Mouse (Mus musculus): ENCODE data around the gene Srrt.

The Srrt gene

DNA sequence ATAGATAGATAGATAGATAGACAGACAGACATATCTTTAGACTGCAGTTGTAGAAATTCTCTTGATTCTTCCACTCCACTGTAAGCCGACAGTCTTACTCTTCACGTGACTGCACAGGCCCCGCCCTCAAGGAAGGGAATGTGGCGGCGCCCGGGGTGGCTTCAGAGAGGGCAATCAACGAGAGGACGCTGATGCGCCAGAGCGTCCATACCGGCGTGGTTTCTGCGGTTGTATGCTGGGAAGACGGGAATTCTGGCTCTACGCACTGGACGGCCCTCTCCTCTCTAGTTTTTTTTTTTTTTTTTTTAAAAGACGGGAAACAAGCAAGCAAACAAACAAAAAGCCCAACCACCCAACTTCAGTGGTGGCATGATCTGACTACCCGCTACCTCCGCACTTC, 30.8 kb upstream of the Srrt start:
- peak; percentile 80 for DNase-seq (ENCODE audit: low read depth, low spot score)

DNA sequence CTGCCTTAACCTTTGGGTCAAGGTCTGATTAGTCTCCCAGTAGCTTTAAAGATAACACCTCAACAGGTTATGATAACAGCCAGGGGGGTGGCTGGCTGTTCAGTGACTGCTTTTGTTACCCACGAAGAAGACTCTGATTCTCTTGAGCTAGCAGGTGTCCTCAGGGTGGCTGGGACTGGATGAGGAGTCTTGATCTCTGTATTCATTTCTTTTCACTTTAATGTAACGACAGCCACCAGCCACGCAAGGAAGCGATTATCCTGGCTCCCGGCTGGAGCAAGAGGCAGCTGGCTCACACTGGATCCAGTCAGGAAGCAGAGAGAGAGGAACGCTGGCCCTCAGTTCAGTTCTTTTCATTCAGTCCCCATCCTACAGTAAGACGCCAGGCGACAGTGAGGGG, 29.7 kb upstream of the Srrt start:
- DNase-seq (ENCODE audit: low read depth, low spot score), result no peak

DNA sequence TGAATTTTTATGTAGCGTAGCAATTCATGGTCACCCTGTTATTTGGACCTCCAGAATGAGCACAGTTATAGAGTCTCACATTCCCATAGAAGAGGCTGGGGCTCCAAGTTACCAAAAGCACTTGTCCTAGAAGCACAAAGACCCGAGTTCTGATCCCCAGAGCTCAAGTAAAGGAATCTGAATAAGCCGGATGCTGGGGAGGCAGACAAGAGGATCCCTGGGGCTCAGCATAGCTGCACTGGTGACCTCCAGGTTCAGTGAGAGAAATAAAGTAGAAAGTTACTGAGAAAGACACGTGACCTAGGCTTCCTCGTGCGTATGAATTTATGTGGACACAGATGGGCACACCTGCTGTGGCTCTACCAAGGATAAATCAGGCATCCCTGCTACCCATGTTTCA, 27.6 kb upstream of the Srrt start:
- no peak for DNase-seq (ENCODE audit: low read depth, low spot score)

DNA sequence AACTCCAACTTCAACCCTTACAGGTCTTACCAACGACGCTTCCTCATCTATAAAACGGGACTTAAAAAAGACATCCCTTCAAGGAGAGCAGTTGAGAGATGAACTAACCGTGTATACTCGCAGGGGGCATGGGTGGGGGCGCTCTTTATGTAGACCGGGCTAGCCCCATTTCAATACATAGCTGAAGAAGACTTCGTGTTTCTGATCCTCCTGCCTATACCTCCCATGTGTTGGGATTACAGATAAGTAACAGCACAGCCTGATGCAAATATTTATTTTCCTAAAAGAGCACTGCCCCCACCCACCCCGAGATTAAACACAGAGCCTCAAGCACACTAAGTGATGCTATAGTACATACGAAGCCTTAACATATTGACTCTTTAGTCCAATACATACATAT, 26.8 kb upstream of the Srrt start:
- no peak for DNase-seq (ENCODE audit: low read depth, low spot score)

DNA sequence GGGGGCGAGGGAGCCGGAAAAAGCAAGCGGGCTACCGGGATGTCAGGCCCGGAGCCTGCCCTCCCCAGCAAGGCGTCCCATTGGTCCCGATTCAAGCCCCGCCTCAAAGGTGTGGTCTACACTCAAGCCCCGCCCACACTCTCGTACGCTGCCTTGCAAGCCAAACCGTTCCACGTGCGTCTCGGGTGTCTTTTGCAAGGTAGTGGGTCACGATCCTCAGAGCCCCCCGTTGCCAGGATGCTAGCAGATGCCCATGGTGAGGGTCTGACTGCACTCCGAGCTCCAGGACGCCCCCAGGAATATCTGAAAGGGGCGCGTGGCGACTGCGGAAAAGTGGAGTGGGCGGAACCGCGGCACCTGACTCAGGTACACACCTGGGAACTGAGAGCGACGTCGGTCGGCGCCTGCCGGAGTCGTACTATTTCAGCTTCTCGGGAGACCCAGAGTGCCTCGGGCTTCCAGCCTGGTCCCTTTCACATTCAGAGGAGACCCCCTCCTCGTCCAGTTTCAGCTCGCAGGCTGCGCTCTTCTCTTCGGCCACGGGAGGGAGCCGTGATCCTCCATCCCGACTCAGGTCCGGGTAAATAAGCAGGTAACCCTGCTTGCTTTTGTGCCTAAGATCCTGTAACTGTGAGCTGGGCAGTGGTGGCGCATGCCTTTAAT, 26.2 kb upstream of the Srrt start, which contains the start of gene Slc12a9:
Slc12a9 (minus strand) TSS at position 86 of the 663 bp plus-strand sequence.
- peak; percentile 91 for DNase-seq (ENCODE audit: low read depth, low spot score)

DNA sequence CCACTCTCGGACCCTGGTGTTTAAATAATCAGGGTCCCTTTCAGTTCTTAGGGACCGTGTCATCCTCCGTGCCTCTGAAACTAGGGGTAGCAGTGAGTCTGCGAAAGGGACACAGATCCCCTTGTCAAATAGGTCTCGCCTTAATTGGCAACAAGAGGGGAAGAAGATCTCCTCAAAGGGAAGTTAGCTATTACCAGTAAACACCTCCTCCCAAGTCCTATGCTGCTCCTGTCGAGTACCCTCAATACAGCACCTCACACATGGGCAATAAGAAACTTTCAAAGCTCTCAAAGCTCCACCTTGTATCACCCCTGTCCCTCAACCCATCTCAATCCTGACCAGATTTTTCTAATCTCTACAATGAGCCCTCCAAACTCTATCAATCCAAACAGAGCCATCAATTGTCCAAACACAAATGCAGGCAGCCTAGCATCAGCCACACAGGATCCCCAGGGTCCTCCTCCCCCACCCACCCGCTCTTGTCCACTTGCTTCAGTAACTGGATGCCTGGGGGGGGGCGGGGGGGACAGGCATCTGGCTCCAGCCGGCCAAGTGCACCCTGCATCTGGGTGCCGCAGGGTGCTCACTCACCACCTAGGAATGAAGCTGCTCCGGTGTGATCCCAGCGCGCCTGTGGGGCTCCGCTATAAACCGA, 25.5 kb upstream of the Srrt start:
- DNase-seq (ENCODE audit: low read depth, low spot score), result no peak

DNA sequence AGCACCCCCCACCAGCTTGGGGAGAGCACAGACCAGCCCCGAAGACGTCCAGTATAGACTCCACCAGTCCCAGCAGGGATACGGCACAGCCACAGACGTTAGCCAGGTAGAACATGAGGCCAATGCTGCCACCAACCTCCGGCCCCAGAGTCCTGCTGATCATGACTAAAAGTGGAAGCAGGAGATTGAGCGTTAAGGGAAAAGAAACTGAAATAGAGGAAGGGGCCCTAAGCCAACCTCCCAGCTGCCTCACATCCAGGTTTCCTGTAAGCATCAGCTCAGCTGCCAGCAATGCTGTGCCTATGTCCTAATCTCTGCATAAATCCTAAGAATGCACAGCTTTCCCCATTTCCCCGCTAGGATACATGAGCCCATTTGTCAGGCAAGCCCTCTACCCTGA, 23.4 kb upstream of the Srrt start:
- DNase-seq (ENCODE audit: low read depth, low spot score), result no peak

DNA sequence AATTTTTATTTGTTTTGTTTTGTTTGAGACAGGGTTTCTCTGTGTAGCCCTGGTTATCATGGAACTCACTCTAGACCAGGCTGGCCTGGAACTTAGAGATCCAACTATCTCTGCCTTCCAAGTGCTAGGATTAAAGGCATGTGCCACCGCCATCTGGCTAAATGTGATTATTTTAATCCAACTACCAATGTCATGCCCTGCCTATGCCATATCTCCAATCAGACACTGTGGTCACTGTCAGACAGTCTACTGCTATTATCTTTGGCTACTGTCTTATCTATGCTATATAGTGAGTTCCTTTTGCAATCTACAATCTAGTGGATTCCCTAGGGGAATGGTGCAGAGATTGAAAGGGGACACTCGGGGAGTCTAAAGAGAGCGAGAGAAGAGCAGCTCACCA, 13.5 kb upstream of the Srrt start:
- no peak for DNase-seq (ENCODE audit: low read depth, low spot score)

DNA sequence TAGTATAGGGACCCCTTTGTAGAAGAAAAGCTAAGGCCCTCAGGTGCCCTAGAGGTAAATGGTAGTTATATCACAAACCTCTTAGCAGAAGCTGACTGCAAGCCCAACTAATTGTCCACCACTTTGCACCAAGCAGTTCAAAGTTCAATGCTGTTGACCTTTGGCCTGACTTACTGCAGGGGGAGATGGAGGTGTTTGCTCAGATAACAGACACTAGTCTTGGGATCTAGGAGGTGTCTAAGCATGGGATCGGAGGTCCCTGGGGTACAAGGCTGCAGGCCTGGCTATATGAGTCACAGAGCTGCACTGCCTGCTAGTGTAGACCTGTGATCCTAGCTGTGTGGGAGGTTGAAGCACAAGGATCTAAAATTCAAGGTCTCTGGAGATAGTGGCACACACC, 11.1 kb upstream of the Srrt start:
- no peak for DNase-seq (ENCODE audit: low read depth, low spot score)

DNA sequence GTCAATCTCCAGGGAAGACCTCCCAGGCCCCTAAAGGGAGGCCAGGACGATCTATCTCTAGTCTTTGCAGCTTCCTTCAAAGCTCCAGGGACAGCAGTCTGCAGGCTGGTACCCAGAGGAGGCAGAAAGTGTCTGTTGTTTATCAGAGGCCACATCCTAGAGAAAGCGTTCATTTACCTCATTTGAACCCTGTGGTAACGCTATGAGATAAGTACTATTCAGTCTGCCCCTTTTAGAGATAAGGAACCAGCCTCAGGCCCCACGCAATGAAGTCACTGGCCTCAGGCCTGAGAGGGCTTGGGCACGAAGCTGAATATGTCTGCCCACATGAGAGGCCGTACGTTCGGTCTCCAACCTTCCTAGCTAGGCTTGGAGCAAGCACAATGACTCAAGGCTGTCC, 9.9 kb upstream of the Srrt start:
- no peak for DNase-seq (ENCODE audit: low read depth, low spot score)

DNA sequence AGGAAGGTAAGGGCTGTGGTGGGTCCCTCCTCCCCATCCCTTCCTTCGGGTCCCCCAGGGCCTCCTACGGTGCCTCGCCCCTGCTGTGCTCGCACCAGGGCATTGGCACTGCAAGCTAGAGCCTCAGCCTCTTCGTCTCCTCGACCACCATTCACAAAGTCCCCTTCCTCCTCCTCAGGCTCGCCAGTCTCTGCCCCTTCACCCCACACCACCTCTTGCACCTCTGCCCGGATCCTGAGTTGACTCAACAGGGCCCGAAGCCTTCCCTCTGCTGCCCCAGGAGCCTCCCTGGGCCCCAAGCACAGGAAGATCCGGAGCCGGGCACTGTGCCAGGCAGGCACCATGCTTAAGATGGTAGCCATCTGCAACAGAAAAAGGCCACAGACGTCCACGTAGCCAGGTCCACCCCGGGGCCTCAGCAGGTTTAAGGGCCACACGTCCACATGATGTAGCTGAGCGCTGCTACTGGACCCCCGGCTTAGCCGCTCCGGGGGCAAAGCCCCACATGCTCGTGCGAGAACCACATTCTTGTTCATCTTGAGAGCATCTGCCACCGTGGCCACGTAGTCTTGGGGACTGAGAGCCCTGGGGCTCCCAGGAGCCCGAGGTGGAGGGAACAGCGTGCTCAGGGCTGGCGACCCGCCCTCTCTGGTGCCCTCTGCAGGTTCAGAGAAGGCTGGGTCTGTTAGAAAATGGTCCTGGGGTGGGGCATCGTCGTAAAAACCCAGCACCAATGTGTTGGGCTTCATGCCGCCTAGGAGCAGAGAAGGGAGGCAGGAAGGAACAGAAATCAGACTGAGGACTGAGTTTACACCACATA, 7.8 kb upstream of the Srrt start:
- no peak for DNase-seq (ENCODE audit: low read depth, low spot score)

DNA sequence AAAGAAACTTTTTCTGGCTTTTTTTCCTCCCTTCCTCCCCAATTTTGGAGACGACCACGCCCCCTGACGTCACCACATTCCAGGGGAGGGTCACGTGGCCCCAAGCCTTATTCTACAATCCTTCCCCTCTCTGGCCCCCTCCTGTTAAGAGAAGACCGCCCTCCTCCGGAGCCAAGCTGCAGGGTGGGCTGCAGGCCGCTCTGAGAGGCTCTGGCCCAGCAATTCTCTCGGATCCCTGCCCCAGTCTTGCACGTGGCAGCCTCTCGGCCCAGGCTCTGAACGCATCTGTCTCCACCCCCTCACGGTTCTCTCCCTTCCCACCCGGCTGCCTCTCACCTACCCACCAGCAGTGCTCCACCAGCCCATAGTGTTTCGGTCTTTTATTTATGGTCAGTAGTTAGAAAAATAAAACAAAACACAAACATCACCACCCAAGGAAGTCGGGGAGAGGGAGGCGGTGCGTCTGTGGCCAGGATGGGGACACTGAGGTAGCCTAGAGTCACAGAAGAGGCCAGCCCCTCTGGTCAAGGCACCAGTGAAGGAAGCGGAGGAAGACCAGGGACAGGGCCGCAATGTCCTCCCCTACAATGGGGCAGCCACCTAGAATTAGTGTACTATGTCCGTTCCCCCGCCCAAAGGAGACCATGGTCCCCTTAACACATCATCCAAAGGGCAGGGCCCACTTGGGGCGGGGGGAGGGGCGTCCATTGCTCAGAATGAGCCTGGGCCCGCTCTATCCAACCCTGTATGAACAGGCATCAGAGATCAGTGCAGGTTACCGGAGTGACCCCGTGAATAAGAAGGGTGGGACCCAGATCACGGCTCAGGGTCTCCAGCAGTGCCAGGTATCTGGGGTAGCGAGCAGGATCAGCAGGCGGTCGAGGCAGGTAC, 7.0 kb upstream of the Srrt start, which contains the start of gene Trip6:
Trip6 (minus strand) TSS at position 212 of the 891 bp plus-strand sequence.
- DNase-seq (ENCODE audit: low read depth, low spot score), result peak; percentile 93

DNA sequence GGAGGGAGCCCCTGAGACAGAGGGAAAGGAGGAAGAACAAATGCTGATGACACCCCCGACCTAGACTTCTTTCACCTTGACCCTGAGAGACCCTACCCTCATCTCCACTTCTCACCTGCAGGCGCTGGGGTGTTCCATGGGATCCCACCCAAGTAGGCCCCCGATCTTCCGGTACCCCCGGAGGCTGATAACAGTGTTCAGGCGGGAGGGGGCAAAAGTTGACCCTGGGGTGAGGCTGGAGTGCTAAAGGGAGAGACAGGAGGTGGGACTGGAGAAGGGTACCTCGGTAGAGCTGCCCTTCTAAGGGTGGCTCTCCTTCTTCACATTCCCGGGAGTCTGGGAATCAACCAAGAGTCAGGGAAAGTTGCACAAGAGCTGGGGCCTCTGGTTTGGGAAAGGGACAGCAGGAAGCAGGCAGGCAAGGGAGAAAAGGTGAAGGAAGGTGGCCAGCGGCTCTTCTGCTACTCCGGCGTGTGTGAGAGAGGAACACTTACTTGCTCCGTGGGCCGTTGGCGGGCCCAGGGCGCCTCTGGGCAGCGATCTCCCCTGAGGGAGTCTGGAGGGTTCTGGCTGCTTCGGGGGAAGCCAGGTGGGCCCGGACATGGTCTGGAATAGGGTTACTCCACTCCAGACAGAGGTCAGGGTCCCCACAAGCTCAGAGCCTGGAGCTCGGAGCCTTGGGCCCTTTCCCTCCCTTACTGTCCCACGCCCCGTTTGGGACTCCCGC, 6.2 kb upstream of the Srrt start:
- no peak for DNase-seq (ENCODE audit: low read depth, low spot score)

DNA sequence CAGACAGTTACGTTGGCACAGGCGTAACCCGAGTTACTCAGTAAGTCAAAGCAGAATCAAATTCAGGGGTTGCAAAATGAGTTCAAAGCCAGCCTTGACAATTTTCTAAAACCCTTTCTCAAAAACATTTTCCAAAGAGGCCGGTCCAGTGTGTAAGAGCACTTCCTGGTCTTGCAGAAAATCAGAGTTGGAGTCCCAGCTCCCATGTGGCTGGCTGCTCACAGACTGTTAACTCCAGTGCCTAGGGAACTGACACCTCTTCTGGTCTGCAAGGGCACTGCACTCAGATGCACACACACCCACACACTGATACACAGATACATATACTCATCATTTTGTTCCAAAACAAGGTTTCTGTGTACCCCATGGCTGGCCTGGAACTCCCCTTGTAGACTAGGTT, 882 bp upstream of the Srrt start:
- DNase-seq (ENCODE audit: low read depth, low spot score), result no peak

DNA sequence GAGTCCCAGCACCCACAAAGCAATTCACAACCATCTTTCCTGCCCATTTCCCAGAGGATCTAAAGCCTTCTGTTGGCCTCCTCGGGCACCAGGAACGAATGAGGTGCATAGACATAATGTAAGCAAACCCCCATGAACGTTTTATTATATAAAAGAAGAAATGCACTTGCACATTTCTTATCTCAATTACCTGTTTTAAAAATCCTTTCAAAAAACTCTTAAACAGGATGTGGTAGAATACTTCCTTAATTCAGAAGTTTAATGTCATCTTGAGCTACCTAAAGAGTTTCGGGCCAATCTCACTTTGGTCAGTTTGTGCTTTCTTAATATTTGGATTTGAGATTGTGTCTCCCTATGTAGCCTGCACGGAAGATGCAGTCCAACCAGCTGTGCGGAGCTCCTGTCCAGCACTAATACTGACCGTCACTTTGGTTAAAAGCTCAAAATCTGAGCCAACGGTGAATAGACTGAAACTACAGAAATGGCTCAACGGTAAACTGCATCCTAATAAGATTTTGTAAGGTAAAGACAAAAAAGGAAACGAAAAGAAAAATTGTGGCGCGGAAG, 952 bp downstream of the Srrt start:
- DNase-seq (ENCODE audit: low read depth, low spot score), result no peak

DNA sequence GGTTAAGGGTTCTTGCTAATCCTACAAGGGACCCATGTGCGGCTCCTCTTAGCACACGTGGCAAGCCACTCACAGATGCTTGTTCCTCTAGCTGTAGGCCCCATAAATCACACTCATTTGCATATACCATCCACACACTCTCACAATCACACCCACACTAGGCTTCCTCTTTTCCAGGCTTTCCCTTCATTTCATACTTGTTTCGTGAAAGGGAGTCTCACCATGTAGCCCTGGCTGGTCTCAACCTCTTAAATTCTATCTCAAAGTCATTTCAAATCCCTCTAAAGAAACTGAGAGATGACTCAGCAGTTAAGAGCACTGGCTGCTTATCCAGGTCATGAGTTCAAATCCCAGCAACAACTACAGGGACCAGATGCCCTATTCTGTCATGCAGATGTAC, 1.7 kb downstream of the Srrt start:
- no peak for DNase-seq (ENCODE audit: low read depth, low spot score)

DNA sequence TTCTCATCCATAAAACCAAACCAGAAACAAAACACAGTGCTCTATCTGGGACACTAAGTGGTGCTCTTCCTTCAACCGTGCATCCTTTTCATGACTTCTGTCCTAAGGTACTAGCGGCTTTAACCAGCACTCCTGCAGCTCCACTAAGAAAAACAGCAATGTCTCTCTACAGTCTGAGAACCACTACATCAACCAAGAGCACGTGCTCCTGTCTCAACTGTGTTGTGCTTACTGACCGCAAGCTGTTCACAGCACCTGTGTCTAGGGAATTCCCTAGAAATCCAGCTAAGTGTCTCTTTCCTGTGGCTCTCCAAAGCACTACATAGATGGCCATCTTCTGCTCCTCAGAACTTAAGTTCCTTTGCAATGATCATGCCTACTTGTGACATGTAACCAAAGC, 2.7 kb downstream of the Srrt start:
- no peak for DNase-seq (ENCODE audit: low read depth, low spot score)

DNA sequence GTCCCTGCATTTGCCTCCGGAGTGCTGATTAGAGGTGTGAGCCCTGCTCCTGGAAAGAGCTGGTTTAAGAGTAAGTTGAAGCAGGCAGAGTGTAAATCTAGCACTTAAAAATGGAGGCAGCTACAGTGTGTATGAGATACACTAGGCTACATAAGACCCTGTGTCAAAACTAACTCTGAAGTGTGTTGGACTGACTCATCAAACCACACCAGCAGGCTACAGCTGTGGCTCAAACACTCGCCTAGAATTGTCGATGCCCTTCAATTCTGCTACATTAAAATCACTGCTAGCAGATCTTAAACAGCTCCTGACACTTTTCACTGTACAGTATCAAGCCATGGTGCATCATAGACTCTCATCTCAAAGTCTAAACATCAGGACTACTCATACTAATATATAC, 3.3 kb downstream of the Srrt start:
- no peak for DNase-seq (ENCODE audit: low read depth, low spot score)

DNA sequence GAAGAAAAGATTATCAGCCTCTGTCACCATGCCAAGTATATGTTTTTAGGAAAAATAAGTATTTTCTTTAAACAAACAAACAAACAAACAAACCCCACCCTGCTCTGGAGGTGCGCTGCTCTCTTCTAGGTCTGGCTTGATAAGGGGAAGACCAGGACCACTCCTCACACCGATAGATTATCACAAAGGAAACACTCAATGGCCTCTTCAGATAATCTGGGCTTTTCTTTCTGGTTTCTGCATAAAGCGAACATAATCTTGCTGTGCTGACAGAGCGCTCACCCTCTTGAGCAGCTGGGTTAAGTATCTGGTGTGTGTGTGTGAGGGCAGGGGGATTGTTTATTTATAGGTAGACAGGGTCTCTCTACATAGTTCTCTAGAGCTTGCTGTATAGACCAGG, 3.9 kb downstream of the Srrt start:
- no peak for DNase-seq (ENCODE audit: low read depth, low spot score)

DNA sequence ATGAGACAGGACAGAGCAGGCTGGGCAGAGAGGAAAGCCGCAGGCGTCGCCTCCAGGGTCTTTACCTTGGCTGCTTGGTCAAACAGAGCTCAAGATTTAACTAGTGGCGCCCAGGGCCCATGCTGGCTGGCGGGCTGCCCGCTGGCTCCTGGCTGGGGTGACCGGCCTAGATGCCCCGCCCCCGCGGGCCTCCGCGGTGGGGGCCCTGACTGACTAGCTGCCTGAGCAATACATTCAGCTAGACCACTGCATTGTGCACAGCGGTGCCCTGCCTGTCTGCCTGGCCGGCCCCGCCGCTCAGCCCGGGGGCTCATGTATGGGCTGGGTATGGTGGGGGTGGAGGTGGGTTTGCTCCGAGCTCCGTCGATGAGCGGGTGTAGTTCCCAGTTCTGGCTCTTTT, 6.2 kb downstream of the Srrt start:
- no peak for DNase-seq (ENCODE audit: low read depth, low spot score)

DNA sequence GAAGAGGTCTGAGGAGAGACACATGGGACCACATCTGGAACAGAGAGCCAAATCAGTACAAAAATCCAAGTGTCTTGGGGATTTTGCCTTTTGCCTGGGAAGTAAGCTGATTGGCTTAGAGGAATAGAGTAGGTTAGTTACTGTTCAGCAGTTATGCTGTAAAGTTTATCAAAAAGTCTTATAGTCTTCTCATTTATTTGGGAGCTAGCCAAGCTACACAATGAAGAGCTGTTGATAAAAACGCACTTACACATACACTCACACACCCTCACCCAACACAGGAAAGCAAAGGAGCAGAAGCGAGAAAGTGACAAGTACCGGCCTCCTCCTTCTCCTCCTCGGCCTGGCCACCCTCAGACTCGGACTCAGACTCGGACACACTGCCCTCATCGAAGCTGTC, 8.2 kb downstream of the Srrt start:
- no peak for DNase-seq (ENCODE audit: low read depth, low spot score)
